Comparison of ENCODE assay signal across 7 mouse cellular contexts in the genomic region with DNA sequence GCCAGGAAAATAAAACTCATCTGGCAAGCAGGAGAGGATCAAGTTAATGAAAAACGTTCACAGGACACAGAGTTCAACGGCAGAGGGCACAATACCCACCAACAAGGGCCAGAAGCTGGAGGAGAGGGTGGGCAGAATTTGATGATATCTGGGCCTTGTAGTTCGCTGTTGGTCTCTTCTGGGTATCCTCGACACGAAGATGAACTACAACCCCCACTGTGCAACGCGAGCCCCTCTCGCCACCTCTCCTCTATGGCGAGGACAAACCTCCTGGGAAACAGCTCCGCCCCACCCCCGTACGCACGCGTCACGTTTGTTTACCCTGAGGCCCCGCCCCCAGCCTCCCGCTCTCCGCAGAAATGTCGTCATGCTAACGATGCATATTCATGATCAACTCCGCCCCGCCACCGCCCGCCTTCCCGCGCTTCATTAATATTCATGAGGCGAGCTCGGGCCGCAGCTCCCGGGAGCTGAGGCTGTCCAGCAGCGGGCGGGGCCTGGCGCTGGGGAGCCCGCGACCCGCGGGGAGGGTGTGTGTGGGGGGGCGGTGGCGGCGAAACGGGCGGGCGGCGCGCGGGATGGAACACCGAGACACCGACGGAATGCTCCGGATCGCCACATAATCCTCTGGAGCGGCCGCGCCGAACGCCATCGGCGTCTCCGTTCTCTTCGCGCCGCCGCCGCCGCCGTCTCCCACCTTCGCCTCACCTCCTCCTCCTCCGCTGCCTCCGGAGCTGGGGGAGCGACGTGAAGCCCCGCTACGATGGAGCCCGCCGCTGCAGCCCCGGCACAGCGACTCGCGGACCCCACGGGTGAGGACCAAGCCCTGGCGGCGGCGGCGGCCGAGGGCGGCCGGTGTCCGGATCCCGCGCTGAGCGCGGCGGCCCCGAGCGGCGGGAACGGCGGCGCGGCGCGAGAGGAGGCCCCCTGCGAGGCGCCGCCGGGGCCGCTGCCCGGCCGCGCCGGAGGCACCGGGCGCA. TPM values are rescaled to one million over a fixed set of nuclear protein-coding genes. Genes with fewer than 3 reads are reported as not detected.
DNase-seq lines count a peak whose midpoint lies in the region; ATAC-seq lines count a peak whose summit lies in the region.

A gene (plus strand): TSS at position 512 of the 980 bp plus-strand sequence.

- peak; percentile 98 for ATAC-seq in intestine, embryonic 15.5 days

- peaks cover 7% of the 10 kb centered on the region; the same call in 1 of the 2 replicates for H3K4me1 ChIP-seq in intestine, embryonic 15.5 days (replicated peaks)
- H3K4me1 ChIP-seq in midbrain, embryonic 10.5 days = peaks cover 48% of the 10 kb centered on the region

- intact Hi-C loops in gastrocnemius, postnatal 36 days (cut with DNase I) = no loop called here
- intact Hi-C loops in left cerebral cortex, postnatal 25 days (cut with DNase I) = loop anchor here (2.0 to 10.0 kb wide), 5 partner anchors 27 to 543 kb away; a partner anchor contains a TSS

- peak; percentile 100 for DNase-seq in adrenal gland, adult 2 months
- peak; percentile 98 for DNase-seq in embryo, embryonic 11.5 days (ENCODE audit: low read depth, low spot score)
- DNase-seq in gastrocnemius, postnatal 36 days = peak; percentile 99 to 100
- peak; percentile 100 for DNase-seq in left cerebral cortex, postnatal 25 days (ENCODE audit: low spot score in 2 of 2)
- DNase-seq in midbrain, embryonic 10.5 days (ENCODE audit: low spot score) = peak; percentile 100
- DNase-seq in right cerebral cortex, postnatal 4 days = peak; percentile 99

- H3K4me2 ChIP-seq in intestine, embryonic 15.5 days (replicated peaks) = peak within 1 kb of the TSS; percentile 65

- peak within 1 kb of the TSS; percentile 90 for H3K4me3 ChIP-seq in intestine, embryonic 15.5 days (replicated peaks)
- H3K4me3 ChIP-seq in midbrain, embryonic 10.5 days = peak within 1 kb of the TSS; percentile 97

- H3K36me3 ChIP-seq in intestine, embryonic 15.5 days = no peaks in the 10 kb centered on the region
- no peaks in the 10 kb centered on the region for H3K36me3 ChIP-seq in midbrain, embryonic 10.5 days

- under 1% methylated on average over 86 of the region's 113 CpGs for WGBS in intestine, embryonic 15.5 days
- 3% methylated on average over 103 of the region's 113 CpGs for WGBS in midbrain, embryonic 10.5 days

- no peaks in the 10 kb centered on the region for H3K9me3 ChIP-seq in intestine, embryonic 15.5 days
- no peaks in the 10 kb centered on the region for H3K9me3 ChIP-seq in midbrain, embryonic 10.5 days (replicated peaks)

- H3K27me3 ChIP-seq in intestine, embryonic 15.5 days (replicated peaks) = no peaks in the 10 kb centered on the region
- H3K27me3 ChIP-seq in midbrain, embryonic 10.5 days (ENCODE audit: low read depth, poor library complexity, severe bottlenecking) = no peaks in the 10 kb centered on the region

- peak within 1 kb of the TSS; percentile 87 for H3K9ac ChIP-seq in intestine, embryonic 15.5 days

- H3K27ac ChIP-seq in intestine, embryonic 15.5 days = peak within 1 kb of the TSS; percentile 88
- H3K27ac ChIP-seq in midbrain, embryonic 10.5 days (replicated peaks) = peak within 1 kb of the TSS; percentile 95

RNA-seq across cellular contexts. Expression of the gene that starts here (rescaled TPM):
- 10 to 100 TPM; 14.1 to 18.0 TPM for total RNA-seq in adrenal gland, adult 2 months (2021)
- polyA plus RNA-seq in adrenal gland, adult 2 months (2012; rRNA removed) = 12.8 and 13.3 TPM in 2 replicates
- total RNA-seq in gastrocnemius, postnatal 36 days (2021) = 1 to 10 TPM; 6.3 to 6.9 TPM
- polyA plus RNA-seq in intestine, embryonic 15.5 days (2015; fragmentation: Nextera tagmentation; extraction: Ambion mirVana) = 3.2 and 4.0 TPM in 2 replicates
- 10 to 100 TPM; 60.2 to 64.6 TPM for total RNA-seq in left cerebral cortex, postnatal 25 days (2021)
- polyA plus RNA-seq in midbrain, embryonic 10.5 days (2016; fragmentation: Nextera tagmentation; extraction: Ambion mirVana) = 4.8 and 5.0 TPM in 2 replicates

Comparison
In these comparisons a context has a peak if more than half of its experiments do, and no peak if none do; other contexts are left out.
1. Peak in every context shown above with its lines: DNase-seq, ATAC-seq, H3K4me3 ChIP-seq and H3K27ac ChIP-seq.